Mouse (Mus musculus) lung, postnatal 0 days (tissue): ENCODE measurements around the gene Tpr.

ENCODE experiments used
- CTCF ChIP-seq: IDR thresholded peaks from 2 replicates; pipeline ENCODE4 v1.5.1; 2016; ENCODE audit warnings: antibody characterized with exemption, mild to moderate bottlenecking
- EP300 ChIP-seq: IDR thresholded peaks from 2 replicates; pipeline ENCODE4 v1.6.1; 2016; ENCODE audit warnings: antibody characterized with exemption, mild to moderate bottlenecking, control low read depth

- TF ChIP-seq CTCF (no peak), EP300 (peak; percentile 84)
Observed at GRCm38 (mm10) chr1:150472525-150472924, 79.9 kb downstream of the Tpr start.
